Mouse (Mus musculus): ENCODE data around the gene Myh15. TPM values are rescaled to one million over a fixed set of nuclear protein-coding genes. Genes with fewer than 3 reads are reported as not detected.

The Myh15 gene
- not detected in 2 replicates for polyA plus RNA-seq (2012; rRNA removed)

DNA sequence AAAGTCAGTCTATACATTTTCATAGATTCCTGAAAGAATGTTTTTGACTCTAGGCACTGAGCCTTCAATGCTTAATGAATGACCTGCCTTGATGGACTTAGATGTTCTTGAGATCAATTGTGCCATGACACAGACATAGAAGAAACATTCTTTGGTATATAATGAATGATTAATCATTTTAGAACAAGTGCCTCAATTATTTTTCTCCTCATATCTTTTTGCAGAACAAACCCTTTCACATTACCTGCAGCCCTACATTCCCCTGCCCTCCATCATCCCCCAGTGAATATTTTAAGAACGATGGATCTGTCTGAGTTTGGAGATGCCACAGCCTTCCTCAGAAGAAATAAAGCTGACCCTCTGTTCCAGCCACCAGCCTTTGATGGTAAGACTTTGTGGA is at the start of gene Myh15:
Gene Myh15 (plus strand): TSS at position 301 of the 400 bp plus-strand sequence.

Other genes starting within 250 kb of the Myh15 start
- not detected in 2 replicates for gene Retnlb, start 240.6 kb upstream of the Myh15 start, polyA plus RNA-seq (2012; rRNA removed)
- not detected in 2 replicates for gene Retnla, start 214.9 kb upstream of the Myh15 start, polyA plus RNA-seq (2012; rRNA removed)
- gene Retnlg, start 184.9 kb upstream of the Myh15 start, polyA plus RNA-seq (2012; rRNA removed), result 151 and 164 TPM in 2 replicates
- 3.7 and 4.9 TPM in 2 replicates for gene Dzip3, start 63.3 kb upstream of the Myh15 start, polyA plus RNA-seq (2012; rRNA removed)
- gene Cip2a, start 63.3 kb upstream of the Myh15 start, polyA plus RNA-seq (2012; rRNA removed), result 9.9 and 10.4 TPM in 2 replicates

Data from liver, embryonic 18 days (tissue).